Mouse (Mus musculus): ENCODE data around the gene Mipol1. TPM values are rescaled to one million over a fixed set of nuclear protein-coding genes. Genes with fewer than 3 reads are reported as not detected.

Mipol1 gene
- total and polyA plus RNA-seq, 3 experiments: 1.5 to 10.1 (median 9.0) TPM

DNA sequence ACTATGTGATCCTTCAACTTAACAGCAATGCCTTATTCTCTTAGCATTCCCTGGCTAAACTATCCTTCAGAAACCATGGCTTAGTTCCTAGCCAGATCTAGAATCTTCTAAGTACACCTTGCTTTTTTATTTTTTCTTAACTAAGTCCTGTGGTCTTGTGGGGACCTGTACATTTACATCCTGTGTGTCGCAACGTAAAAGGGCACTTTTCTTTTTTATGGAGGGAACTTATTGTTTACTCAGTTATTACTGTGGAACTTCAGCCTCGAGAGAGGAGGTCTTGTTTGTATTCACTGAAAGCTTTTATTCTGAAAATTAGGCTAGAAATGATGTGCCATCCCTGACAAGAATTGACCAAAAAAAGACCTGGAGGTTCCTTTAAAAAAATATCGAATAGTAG, 298.1 kb downstream of the Mipol1 start:
- no peak for DNase-seq

DNA sequence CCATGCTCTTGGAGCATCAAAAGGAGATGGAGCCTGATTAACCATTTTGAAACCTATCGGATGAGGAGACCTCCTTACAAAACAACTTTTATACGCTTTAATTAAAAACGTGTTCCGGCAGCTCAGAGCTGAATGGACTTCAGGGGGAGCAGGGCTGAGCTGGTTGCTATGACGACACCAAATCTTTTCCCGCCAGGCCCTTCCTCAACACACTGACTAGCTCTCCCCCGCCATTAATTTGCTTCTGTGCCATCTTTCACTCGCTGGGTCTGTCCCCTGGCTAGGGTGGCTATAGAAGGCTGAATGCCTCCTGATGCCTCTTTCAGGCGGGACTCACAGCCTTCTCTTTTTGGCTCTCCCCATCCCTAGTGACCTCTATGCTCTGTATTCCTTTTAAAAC, 300.2 kb downstream of the Mipol1 start:
- no peak for DNase-seq

DNA sequence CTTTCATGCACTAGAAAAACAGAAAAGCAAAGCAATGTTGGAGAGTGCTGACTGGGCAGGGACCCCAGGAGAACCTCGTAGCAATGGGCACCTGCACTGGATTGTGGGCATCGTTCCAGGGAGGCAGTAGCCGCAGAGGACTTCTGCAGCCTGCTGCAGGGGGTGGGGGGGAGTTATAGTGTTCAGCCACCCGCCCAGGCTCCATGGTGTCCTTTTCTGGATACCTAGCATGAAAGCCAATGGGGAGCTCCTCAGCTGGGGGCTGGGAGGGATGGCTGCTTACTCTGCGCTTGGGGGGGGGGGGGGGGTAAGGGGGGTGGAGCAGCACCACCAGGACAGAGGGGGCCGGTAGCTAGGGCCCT, 304.3 kb downstream of the Mipol1 start:
- DNase-seq: no peak

GRCm38 (mm10) chr12:57534879-57535611, 304.8 kb downstream of the Mipol1 start:
- DNase-seq: no peak

- no peak for DNase-seq
These were observed 306.1 kb downstream of the Mipol1 start for GRCm38 (mm10) chr12:57536056-57536908.

GRCm38 (mm10) chr12:57536909-57537670, 306.9 kb downstream of the Mipol1 start:
- no peak for DNase-seq

DNA sequence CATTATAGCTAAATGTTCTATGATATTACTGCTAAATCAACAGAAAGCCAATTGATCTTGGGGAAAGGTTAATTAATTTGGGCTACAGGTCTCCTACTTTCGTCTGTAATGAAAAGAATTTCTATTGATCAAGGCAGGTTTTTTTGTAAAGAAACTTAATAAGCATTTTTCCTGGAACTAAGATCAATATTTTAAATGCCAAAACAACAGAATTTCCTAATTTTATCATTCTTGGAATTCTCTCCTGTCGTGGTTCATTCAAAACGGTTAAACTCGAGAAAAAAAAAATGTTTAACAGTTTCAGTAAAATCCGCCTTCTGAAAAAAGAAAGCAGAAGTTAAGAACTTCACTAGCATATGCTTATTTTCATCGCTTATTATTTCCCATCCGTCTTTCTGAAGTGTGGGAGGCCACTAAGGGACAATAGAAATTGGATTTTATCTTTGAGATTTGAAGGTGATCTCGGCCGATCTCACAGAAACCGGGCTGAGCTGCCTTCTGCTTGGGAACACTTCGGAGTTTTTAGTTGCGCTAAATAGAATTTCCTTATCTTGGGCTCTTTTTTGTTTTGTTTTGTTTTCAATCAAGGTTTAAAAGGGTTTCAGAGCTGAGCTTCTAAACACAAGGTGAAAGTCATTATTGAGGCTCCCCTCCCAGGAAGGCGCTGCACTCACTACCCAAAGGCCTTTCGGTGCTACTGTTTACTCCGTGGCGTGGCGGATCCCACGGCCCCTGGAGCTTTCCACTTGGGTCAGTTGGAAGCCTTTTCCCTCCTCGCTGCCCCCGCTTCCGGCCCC, 307.8 kb downstream of the Mipol1 start:
- no peak for DNase-seq

- peak; percentile 20 for DNase-seq
These were observed 308.6 kb downstream of the Mipol1 start for GRCm38 (mm10) chr12:57538588-57539550.

DNA sequence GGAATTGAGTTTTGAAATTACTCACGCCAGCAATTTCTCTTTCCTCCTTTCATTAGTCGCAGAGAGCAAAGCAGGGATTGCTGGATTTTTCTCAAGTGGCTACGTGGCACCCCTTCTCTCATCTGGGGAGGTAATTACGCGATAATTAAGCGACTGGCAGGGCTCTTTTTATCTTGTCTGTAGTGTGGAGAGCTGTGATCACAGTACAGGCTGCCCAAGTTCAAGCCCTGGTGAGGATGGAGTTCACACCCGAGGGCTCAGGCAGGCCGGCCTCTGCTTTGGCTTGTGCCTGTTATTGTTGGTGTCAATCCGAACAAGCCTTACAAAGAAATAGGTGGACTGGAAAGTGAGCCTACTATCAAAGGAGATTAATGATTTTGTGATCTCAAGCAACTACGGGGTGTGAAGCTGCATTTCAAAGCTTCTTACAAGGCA, 309.3 kb downstream of the Mipol1 start:
- peak; percentile 13 for DNase-seq

DNA sequence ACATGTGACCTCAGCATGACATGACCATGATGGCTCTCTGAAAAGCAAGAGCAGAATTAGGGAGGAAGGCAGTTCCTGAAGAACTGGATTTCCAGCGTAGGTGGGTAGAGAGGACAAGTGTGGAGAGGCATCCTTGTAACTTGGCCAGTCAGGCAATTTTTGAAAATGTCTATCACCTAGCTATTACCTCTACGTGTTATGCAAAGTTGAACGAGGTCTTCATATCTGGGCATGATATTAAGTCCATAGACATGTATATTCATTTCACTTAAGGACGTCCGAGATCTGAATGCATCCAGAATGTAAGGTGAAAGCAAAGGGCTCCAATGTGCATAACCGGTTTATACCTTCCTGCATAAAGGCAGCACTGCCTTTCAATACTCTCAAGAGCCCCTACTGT, 310.9 kb downstream of the Mipol1 start:
- DNase-seq: no peak

GRCm38 (mm10) chr12:57541931-57542745, 311.9 kb downstream of the Mipol1 start:
- no peak for DNase-seq

DNA sequence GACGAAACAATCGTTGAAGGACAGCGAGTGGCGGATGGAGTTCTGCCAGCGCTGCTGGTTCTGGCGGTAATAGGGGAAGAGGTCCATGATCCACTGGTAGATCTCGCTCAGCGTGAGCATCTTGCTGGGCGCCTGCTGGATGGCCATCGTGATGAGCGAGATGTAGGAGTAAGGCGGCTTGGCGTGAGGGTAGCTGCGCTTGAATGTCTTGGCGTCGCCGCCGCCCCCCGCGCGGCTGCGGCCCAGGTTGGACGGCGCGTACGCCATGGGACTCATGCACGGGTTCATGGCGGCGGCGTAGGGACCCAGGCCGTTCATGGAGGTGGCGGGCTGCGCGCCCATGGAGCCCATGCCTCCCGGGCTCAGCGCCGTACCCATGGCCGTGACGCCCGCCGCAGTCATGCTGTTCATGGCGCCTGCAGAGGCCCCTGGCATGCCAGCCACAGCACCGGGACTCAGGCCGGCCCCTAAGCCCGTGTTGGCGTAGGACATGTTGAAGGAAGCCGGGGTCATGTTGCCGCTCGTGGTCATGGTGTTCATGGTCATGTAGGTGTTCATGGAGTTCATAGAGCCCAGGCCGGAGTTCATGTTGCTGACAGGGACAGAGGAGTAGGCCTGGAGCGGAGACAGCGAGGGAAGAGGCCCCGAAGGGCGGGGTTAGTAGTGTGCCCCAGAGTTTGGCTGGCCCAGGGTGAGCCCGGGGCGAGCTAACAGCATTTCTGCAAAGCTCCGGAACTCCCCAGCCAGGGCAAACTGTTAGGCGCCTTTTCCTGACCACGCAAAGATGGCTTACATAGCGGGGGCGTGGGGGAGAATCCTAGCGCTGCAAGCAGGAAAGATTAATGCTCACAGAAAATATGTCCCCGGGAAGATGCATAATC, 312.8 kb downstream of the Mipol1 start:
- no peak for DNase-seq

- no peak for DNase-seq
These were observed 313.4 kb downstream of the Mipol1 start for GRCm38 (mm10) chr12:57543627-57543991.

DNA sequence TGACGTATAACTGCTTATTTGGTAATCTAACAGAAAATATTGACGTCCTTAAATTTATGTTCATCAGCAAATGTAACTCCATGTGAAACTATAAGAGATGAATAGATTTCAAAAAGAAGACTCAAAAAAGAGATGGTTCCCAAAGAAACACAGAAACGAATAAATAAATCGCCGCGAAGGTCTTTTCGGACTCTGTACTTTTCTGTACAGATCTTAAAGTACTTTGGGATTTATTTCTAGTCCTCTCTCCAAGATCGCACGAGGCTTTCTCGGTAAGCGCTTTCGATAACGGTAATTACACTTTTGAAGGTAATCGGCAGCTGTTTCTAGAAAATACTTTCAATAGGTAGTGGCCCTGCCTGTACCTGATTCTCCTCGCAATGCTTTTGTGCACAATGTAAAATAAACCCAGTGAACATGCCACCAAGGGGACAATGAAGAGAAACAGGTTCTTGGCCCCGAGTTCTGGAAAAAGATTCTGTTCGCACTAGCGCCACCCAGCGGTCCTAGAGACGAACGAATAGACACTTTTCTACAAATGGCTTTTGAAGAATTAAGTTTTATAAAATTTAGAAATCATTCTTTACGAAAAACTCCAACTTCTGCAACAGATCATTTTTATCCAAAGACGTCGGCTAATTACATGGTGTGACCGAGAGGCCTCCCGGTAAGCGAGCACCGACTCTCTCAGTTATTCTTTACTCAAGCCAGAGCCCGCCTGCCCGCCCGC, 314.6 kb downstream of the Mipol1 start:
- peak; percentile 45 for DNase-seq

GRCm38 (mm10) chr12:57545371-57546241, 315.4 kb downstream of the Mipol1 start:
- peak; percentile 38 for DNase-seq

Data from adrenal gland, adult 2 months (tissue).